Mouse (Mus musculus): ENCODE measurements at regions not wholly inside any gene's neighbourhood (a gene's known extent, or its start where the extent isn't known, plus 50 kb on each side); places are given as distances from the start of the nearest gene placed in this dataset.

GRCm38 (mm10) chr13:70134544-70134943, 332.3 kb downstream of the Med10 start:
- no peak for DNase-seq

- DNase-seq: no peak
Observed at GRCm38 (mm10) chr13:70136209-70136608, 334.0 kb downstream of the Med10 start.

- DNase-seq: no peak
Observed at GRCm38 (mm10) chr13:70144461-70144860, 342.3 kb downstream of the Med10 start.

GRCm38 (mm10) chr13:70145466-70145865, 343.3 kb downstream of the Med10 start:
- no peak for DNase-seq

- no peak for DNase-seq
Observed at GRCm38 (mm10) chr13:70149041-70149898, 347.1 kb downstream of the Med10 start.

GRCm38 (mm10) chr13:70149899-70150184, 347.6 kb downstream of the Med10 start:
- DNase-seq: no peak

- DNase-seq: no peak
Observed at GRCm38 (mm10) chr13:70153062-70153461, 350.9 kb downstream of the Med10 start.

- DNase-seq: no peak
Observed at GRCm38 (mm10) chr13:70155596-70155995, 353.4 kb downstream of the Med10 start.

GRCm38 (mm10) chr13:70156975-70157588, 354.9 kb downstream of the Med10 start:
- no peak for DNase-seq

- DNase-seq: no peak
Observed at GRCm38 (mm10) chr13:70159065-70159464, 356.9 kb downstream of the Med10 start.

GRCm38 (mm10) chr13:70159604-70160003, 357.4 kb downstream of the Med10 start:
- DNase-seq: no peak

GRCm38 (mm10) chr13:70162115-70162514, 359.9 kb downstream of the Med10 start:
- no peak for DNase-seq

- DNase-seq: no peak
Observed at GRCm38 (mm10) chr13:70165511-70166225, 363.5 kb downstream of the Med10 start.

- DNase-seq: no peak
Observed at GRCm38 (mm10) chr13:70167747-70168146, 365.6 kb downstream of the Med10 start.

GRCm38 (mm10) chr13:70168906-70169305, 366.7 kb downstream of the Med10 start:
- DNase-seq: no peak

GRCm38 (mm10) chr13:70177066-70177465, 374.9 kb downstream of the Med10 start:
- DNase-seq: no peak

- no peak for DNase-seq
Observed at GRCm38 (mm10) chr13:70178073-70178491, 375.9 kb downstream of the Med10 start.

- DNase-seq: no peak
Observed at GRCm38 (mm10) chr13:70190978-70191377, 388.8 kb downstream of the Med10 start.

- no peak for DNase-seq
Observed at GRCm38 (mm10) chr13:70192101-70193025, 390.2 kb downstream of the Med10 start.

GRCm38 (mm10) chr13:70193270-70193669, 391.1 kb downstream of the Med10 start:
- no peak for DNase-seq

GRCm38 (mm10) chr13:70195854-70196253, 393.7 kb downstream of the Med10 start:
- DNase-seq: no peak

GRCm38 (mm10) chr13:70198638-70199037, 396.4 kb downstream of the Med10 start:
- no peak for DNase-seq

GRCm38 (mm10) chr13:70199087-70199486, 396.9 kb downstream of the Med10 start:
- DNase-seq: no peak

Measured in lung, adult 18-20 months (tissue).